Mouse (Mus musculus): ENCODE measurements at regions not wholly inside any gene's neighbourhood (a gene's known extent, or its start where the extent isn't known, plus 50 kb on each side); places are given as distances from the start of the nearest gene placed in this dataset.

DNA sequence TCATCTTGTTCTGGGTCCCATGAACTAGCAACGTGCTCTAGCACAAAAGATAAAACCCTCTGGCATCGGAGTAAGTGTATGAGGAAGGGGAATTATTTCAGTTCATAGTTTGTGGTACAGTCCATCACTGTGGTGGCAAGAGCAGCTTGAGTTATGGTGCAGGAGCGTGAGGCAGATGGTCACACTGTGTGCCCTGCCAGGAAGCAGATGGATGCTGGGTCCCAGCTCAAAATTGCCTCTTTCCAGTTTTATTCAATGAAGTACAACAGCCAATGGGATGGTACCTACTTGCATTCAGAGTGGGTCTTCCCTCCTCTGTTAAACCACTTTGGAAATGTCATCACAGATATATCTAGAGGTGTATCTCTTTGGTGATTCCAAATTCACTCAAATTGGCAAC is 551.7 kb upstream of the Id4 start:
- no peak for TF ChIP-seq POLR2A (IDR thresholded peaks at IDR 0.05; ENCODE audit: insufficient read depth, low read depth, low read length)
- TF ChIP-seq CTCF (IDR thresholded peaks at IDR 0.05; ENCODE audit: insufficient read depth, low read depth, low read length), result no peak

Measured in olfactory bulb, adult 2 months (tissue).